Mouse (Mus musculus): ENCODE measurements around the gene Ogfrl1. TPM values are rescaled to one million over a fixed set of nuclear protein-coding genes. Genes with fewer than 3 reads are reported as not detected.

Gene Ogfrl1
- polyA plus RNA-seq (2014; fragmentation: Nextera tagmentation; extraction: Ambion mirVana): 17.1 and 19.1 TPM in 2 replicates

- no peak within 1 kb of the TSS for H3K27ac ChIP-seq (replicated peaks; ENCODE audit: low read depth, low read length)
- H3K9ac ChIP-seq (replicated peaks; ENCODE audit: low read length): no peak within 1 kb of the TSS
- 88% methylated on average over 4 of the region's 4 CpGs for WGBS
- H3K4me3 ChIP-seq (ENCODE audit: low read depth, low read length): no peak within 1 kb of the TSS
- no peaks in the 10 kb centered on the region for H3K4me1 ChIP-seq (ENCODE audit: control insufficient read depth, insufficient read depth, low read length)
- no peaks in the 10 kb centered on the region for H3K36me3 ChIP-seq (replicated peaks; ENCODE audit: control insufficient read depth, insufficient read depth, low read depth, low read length)
- DNase-seq (ENCODE audit: low spot score) (no peak), ATAC-seq (replicated peaks; ENCODE audit: insufficient number of reproducible peaks, low FRiP score, low TSS enrichment, low read depth) (no peak)
- no peak within 1 kb of the TSS for H3K4me2 ChIP-seq (ENCODE audit: low read depth, low read length)
- H3K27me3 ChIP-seq (ENCODE audit: control insufficient read depth, insufficient read depth, low read length): no peaks in the 10 kb centered on the region
- no peaks in the 10 kb centered on the region for H3K9me3 ChIP-seq (replicated peaks; ENCODE audit: control insufficient read depth, low read length)
Measured at GRCm38 (mm10) chr1:23397623-23398022, at the start of gene Ogfrl1. Gene Ogfrl1, minus strand, starts transcription at chr1:23397772.

- no peak overlapping the region for H3K4me2 ChIP-seq (ENCODE audit: low read depth, low read length)
- H3K4me1 ChIP-seq (ENCODE audit: control insufficient read depth, insufficient read depth, low read length): no peaks in the 10 kb centered on the region
- no peaks in the 10 kb centered on the region for H3K36me3 ChIP-seq (replicated peaks; ENCODE audit: control insufficient read depth, insufficient read depth, low read depth, low read length)
- no peaks in the 10 kb centered on the region for H3K9me3 ChIP-seq (replicated peaks; ENCODE audit: control insufficient read depth, low read length)
- WGBS: 80% methylated on average over 5 of the region's 5 CpGs
- no peaks in the 10 kb centered on the region for H3K27me3 ChIP-seq (ENCODE audit: control insufficient read depth, insufficient read depth, low read length)
- no peak overlapping the region for H3K4me3 ChIP-seq (ENCODE audit: low read depth, low read length)
- DNase-seq (ENCODE audit: low spot score) (no peak), ATAC-seq (replicated peaks; ENCODE audit: insufficient number of reproducible peaks, low FRiP score, low TSS enrichment, low read depth) (no peak)
- no peak overlapping the region for H3K9ac ChIP-seq (replicated peaks; ENCODE audit: low read length)
- no peak overlapping the region for H3K27ac ChIP-seq (replicated peaks; ENCODE audit: low read depth, low read length)
Measured at GRCm38 (mm10) chr1:23445736-23446424, 48.3 kb upstream of the Ogfrl1 start.

- DNase-seq (ENCODE audit: low spot score): no peak
Measured at GRCm38 (mm10) chr1:23433612-23434011, 36.0 kb upstream of the Ogfrl1 start.

GRCm38 (mm10) chr1:23426447-23426846 lies 28.9 kb upstream of the Ogfrl1 start:
- Histone ChIP-seq H3K4me2 (ENCODE audit: low read depth, low read length) (no peak overlapping the region), H3K4me3 (ENCODE audit: low read depth, low read length) (no peak overlapping the region), H3K4me1 (ENCODE audit: control insufficient read depth, insufficient read depth, low read length) (no peaks in the 10 kb centered on the region), H3K36me3 (replicated peaks; ENCODE audit: control insufficient read depth, insufficient read depth, low read depth, low read length) (no peaks in the 10 kb centered on the region), H3K27ac (replicated peaks; ENCODE audit: low read depth, low read length) (no peak overlapping the region), H3K9ac (replicated peaks; ENCODE audit: low read length) (no peak overlapping the region), H3K9me3 (replicated peaks; ENCODE audit: control insufficient read depth, low read length) (no peaks in the 10 kb centered on the region), H3K27me3 (ENCODE audit: control insufficient read depth, insufficient read depth, low read length) (no peaks in the 10 kb centered on the region)
- ATAC-seq (replicated peaks; ENCODE audit: insufficient number of reproducible peaks, low FRiP score, low TSS enrichment, low read depth): no peak
- DNase-seq (ENCODE audit: low spot score): no peak
- 90% methylated on average over 2 of the region's 2 CpGs for WGBS

More at GRCm38 (mm10) chr1:23433612-23434011, 36.0 kb upstream of the Ogfrl1 start:
- Histone ChIP-seq H3K27me3 (ENCODE audit: control insufficient read depth, insufficient read depth, low read length) (no peaks in the 10 kb centered on the region), H3K9ac (replicated peaks; ENCODE audit: low read length) (no peak overlapping the region), H3K4me1 (ENCODE audit: control insufficient read depth, insufficient read depth, low read length) (no peaks in the 10 kb centered on the region), H3K4me3 (ENCODE audit: low read depth, low read length) (no peak overlapping the region), H3K27ac (replicated peaks; ENCODE audit: low read depth, low read length) (no peak overlapping the region), H3K9me3 (replicated peaks; ENCODE audit: control insufficient read depth, low read length) (no peaks in the 10 kb centered on the region), H3K36me3 (replicated peaks; ENCODE audit: control insufficient read depth, insufficient read depth, low read depth, low read length) (no peaks in the 10 kb centered on the region), H3K4me2 (ENCODE audit: low read depth, low read length) (no peak overlapping the region)
- ATAC-seq (replicated peaks; ENCODE audit: insufficient number of reproducible peaks, low FRiP score, low TSS enrichment, low read depth): no peak
- WGBS: 80% methylated on average over 3 of the region's 3 CpGs

GRCm38 (mm10) chr1:23418941-23419340 lies 21.4 kb upstream of the Ogfrl1 start:
- H3K4me1 ChIP-seq (ENCODE audit: control insufficient read depth, insufficient read depth, low read length): no peaks in the 10 kb centered on the region
- no peak overlapping the region for H3K4me3 ChIP-seq (ENCODE audit: low read depth, low read length)
- H3K27me3 ChIP-seq (ENCODE audit: control insufficient read depth, insufficient read depth, low read length): no peaks in the 10 kb centered on the region
- 88% methylated on average over 1 of the region's 1 CpGs for WGBS
- H3K9me3 ChIP-seq (replicated peaks; ENCODE audit: control insufficient read depth, low read length): no peaks in the 10 kb centered on the region
- H3K9ac ChIP-seq (replicated peaks; ENCODE audit: low read length): no peak overlapping the region
- DNase-seq (ENCODE audit: low spot score) (no peak), ATAC-seq (replicated peaks; ENCODE audit: insufficient number of reproducible peaks, low FRiP score, low TSS enrichment, low read depth) (no peak)
- H3K36me3 ChIP-seq (replicated peaks; ENCODE audit: control insufficient read depth, insufficient read depth, low read depth, low read length): no peaks in the 10 kb centered on the region
- no peak overlapping the region for H3K4me2 ChIP-seq (ENCODE audit: low read depth, low read length)
- H3K27ac ChIP-seq (replicated peaks; ENCODE audit: low read depth, low read length): no peak overlapping the region

- ATAC-seq (replicated peaks; ENCODE audit: insufficient number of reproducible peaks, low FRiP score, low TSS enrichment, low read depth): no peak
- Histone ChIP-seq H3K9me3 (replicated peaks; ENCODE audit: control insufficient read depth, low read length) (no peaks in the 10 kb centered on the region), H3K36me3 (replicated peaks; ENCODE audit: control insufficient read depth, insufficient read depth, low read depth, low read length) (no peaks in the 10 kb centered on the region), H3K4me2 (ENCODE audit: low read depth, low read length) (no peak overlapping the region), H3K27ac (replicated peaks; ENCODE audit: low read depth, low read length) (no peak overlapping the region), H3K4me3 (ENCODE audit: low read depth, low read length) (no peak overlapping the region), H3K4me1 (ENCODE audit: control insufficient read depth, insufficient read depth, low read length) (no peaks in the 10 kb centered on the region), H3K9ac (replicated peaks; ENCODE audit: low read length) (no peak overlapping the region), H3K27me3 (ENCODE audit: control insufficient read depth, insufficient read depth, low read length) (no peaks in the 10 kb centered on the region)
- DNase-seq (ENCODE audit: low spot score): no peak
- WGBS: 88% methylated on average over 2 of the region's 2 CpGs
Measured at GRCm38 (mm10) chr1:23418059-23418458, 20.5 kb upstream of the Ogfrl1 start.

GRCm38 (mm10) chr1:23417562-23417961 lies 20.0 kb upstream of the Ogfrl1 start:
- Histone ChIP-seq H3K4me2 (ENCODE audit: low read depth, low read length) (no peak overlapping the region), H3K27me3 (ENCODE audit: control insufficient read depth, insufficient read depth, low read length) (no peaks in the 10 kb centered on the region), H3K36me3 (replicated peaks; ENCODE audit: control insufficient read depth, insufficient read depth, low read depth, low read length) (no peaks in the 10 kb centered on the region), H3K9ac (replicated peaks; ENCODE audit: low read length) (no peak overlapping the region), H3K27ac (replicated peaks; ENCODE audit: low read depth, low read length) (no peak overlapping the region), H3K4me1 (ENCODE audit: control insufficient read depth, insufficient read depth, low read length) (no peaks in the 10 kb centered on the region), H3K4me3 (ENCODE audit: low read depth, low read length) (no peak overlapping the region), H3K9me3 (replicated peaks; ENCODE audit: control insufficient read depth, low read length) (no peaks in the 10 kb centered on the region)
- WGBS: 94% methylated on average over 3 of the region's 3 CpGs
- ATAC-seq (replicated peaks; ENCODE audit: insufficient number of reproducible peaks, low FRiP score, low TSS enrichment, low read depth): no peak
- DNase-seq (ENCODE audit: low spot score): no peak

GRCm38 (mm10) chr1:23411533-23411932 lies 14.0 kb upstream of the Ogfrl1 start:
- ATAC-seq (replicated peaks; ENCODE audit: insufficient number of reproducible peaks, low FRiP score, low TSS enrichment, low read depth) (no peak), DNase-seq (ENCODE audit: low spot score) (no peak)
- Histone ChIP-seq H3K9me3 (replicated peaks; ENCODE audit: control insufficient read depth, low read length) (no peaks in the 10 kb centered on the region), H3K27me3 (ENCODE audit: control insufficient read depth, insufficient read depth, low read length) (no peaks in the 10 kb centered on the region), H3K36me3 (replicated peaks; ENCODE audit: control insufficient read depth, insufficient read depth, low read depth, low read length) (no peaks in the 10 kb centered on the region), H3K27ac (replicated peaks; ENCODE audit: low read depth, low read length) (no peak overlapping the region), H3K4me1 (ENCODE audit: control insufficient read depth, insufficient read depth, low read length) (no peaks in the 10 kb centered on the region), H3K9ac (replicated peaks; ENCODE audit: low read length) (no peak overlapping the region), H3K4me2 (ENCODE audit: low read depth, low read length) (no peak overlapping the region), H3K4me3 (ENCODE audit: low read depth, low read length) (no peak overlapping the region)
- 85% methylated on average over 5 of the region's 5 CpGs for WGBS

Measured in embryonic facial prominence, embryonic 11.5 days (tissue).